Mouse (Mus musculus) small intestine, adult 2 months (tissue): ENCODE results near the gene Stpg2. TPM values are rescaled to one million over a fixed set of nuclear protein-coding genes. Genes with fewer than 3 reads are reported as not detected.
"Not testable (repeated sequence)": the region's sequence is repeated elsewhere in the genome, so short reads cannot be mapped to it uniquely, and the experiment has no call there.

Experiments
- H3K27ac ChIP-seq: fragments of 200-500 bp; 2 replicates; pipeline ENCODE4 v1.5.1; 2012; ENCODE audit warnings: low read depth, low read length, control low read depth, inconsistent platforms; ENCODE audit not compliant: insufficient read depth
- H3K27me3 ChIP-seq: fragments of 200-500 bp; 2 replicates; pipeline ENCODE4 v1.6.1; 2012; ENCODE audit warnings: mild to moderate bottlenecking, moderate library complexity, low read length, inconsistent platforms; ENCODE audit not compliant: control insufficient read depth, insufficient read depth
- H3K36me3 ChIP-seq: fragments of 200-500 bp; 2 replicates; pipeline ENCODE4 v1.6.1; 2012; ENCODE audit warnings: mild to moderate bottlenecking, low read length, control low read depth, inconsistent platforms; ENCODE audit not compliant: control insufficient read depth, insufficient read depth
- H3K4me1 ChIP-seq: fragments of 200-500 bp; 2 replicates; pipeline ENCODE4 v1.6.1; 2012; ENCODE audit warnings: low read length, inconsistent platforms, mixed read lengths; ENCODE audit not compliant: control insufficient read depth, insufficient read depth, insufficient read length
- H3K4me3 ChIP-seq: fragments of 200-500 bp; 2 replicates; pipeline ENCODE4 v1.5.1; 2012; ENCODE audit warnings: low read depth, mild to moderate bottlenecking, control low read depth, inconsistent platforms, low read length, moderate library complexity
- CTCF ChIP-seq: fragments of 200-500 bp; IDR thresholded peaks from 2 replicates; pipeline ENCODE4 v1.5.1; 2012; ENCODE audit warnings: low read depth, mild to moderate bottlenecking, control low read depth, inconsistent platforms, low read length, moderate library complexity, mixed read lengths; ENCODE audit not compliant: insufficient replicate concordance, insufficient read length; ENCODE audit errors: extremely low read depth
- POLR2A ChIP-seq: fragments of 200-500 bp; IDR thresholded peaks from 2 replicates; pipeline ENCODE4 v1.6.1; 2012; ENCODE audit warnings: low read depth, mild to moderate bottlenecking, control low read depth, inconsistent platforms, low read length, moderate library complexity
- WGBS: fragments of 180-500 bp; shearing (Covaris S2); methylation state at CpG from one replicate; pipeline ENCODE4 v1.1.7; 2018; 5-methylcytosine and 5-hydroxymethylcytosine counted together
- polyA plus RNA-seq: library from polyadenylated mRNA; depleted of rRNA; stranded (reverse); fragments of >200 nt; gene quantifications from 2 replicates; pipeline ENCODE4 v1.2.3, GENCODE M21; 2012

Gene Stpg2
- polyA plus RNA-seq, 1 experiment: not detected

DNA sequence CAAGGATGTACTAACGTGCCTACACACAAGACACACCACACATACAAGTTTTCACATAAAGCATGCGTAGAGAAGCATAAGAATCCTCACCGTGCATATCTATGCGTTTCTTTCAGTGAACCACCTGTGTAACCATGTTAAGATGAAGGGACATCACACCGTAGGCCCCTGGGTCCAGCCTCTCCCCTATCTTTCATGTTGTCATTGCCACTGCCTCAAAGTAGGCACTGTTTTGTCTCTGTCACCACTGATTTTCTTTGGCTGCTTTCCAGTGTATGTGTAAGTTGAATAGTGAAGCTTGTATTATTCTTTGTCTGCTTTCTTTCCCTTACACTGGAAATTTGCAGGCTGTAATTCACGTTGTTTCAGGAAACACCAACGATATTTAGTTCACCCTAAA is 236.7 kb downstream of the Stpg2 start:
- H3K4me3 ChIP-seq: no peak overlapping the region
- H3K27ac ChIP-seq: no peak overlapping the region
- TF ChIP-seq CTCF: no peak
- no peak for TF ChIP-seq POLR2A
- H3K27me3 ChIP-seq: no peaks in the 10 kb centered on the region
- no peaks in the 10 kb centered on the region for H3K4me1 ChIP-seq
- 81% methylated on average over 7 of the region's 7 CpGs for WGBS
- H3K36me3 ChIP-seq: no peaks in the 10 kb centered on the region

DNA sequence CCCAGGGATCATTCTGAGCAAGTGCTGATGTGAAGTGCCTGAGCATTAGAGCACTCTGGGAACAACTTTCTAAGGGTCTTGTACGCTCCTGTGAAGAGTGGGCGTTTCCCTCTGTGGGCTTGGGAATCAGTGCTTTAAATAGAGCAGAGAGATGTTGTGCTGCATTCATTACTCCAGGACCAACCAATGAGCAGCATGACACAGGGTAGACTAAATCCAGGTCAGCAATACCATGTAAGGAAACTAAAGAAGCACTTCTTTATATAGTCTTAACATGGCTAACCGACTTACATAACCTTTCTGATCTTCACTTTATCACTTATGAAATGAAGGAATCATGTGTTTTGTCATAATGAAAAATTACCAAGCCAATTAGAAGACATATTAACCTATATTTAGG is 290.4 kb downstream of the Stpg2 start:
- H3K27ac ChIP-seq: no peak overlapping the region
- H3K4me1 ChIP-seq: no peaks in the 10 kb centered on the region
- no peak overlapping the region for H3K4me3 ChIP-seq
- no peaks in the 10 kb centered on the region for H3K27me3 ChIP-seq
- H3K36me3 ChIP-seq: no peaks in the 10 kb centered on the region
- no peak for TF ChIP-seq CTCF
- no peak for TF ChIP-seq POLR2A
- 77% methylated on average over 3 of the region's 3 CpGs for WGBS

DNA sequence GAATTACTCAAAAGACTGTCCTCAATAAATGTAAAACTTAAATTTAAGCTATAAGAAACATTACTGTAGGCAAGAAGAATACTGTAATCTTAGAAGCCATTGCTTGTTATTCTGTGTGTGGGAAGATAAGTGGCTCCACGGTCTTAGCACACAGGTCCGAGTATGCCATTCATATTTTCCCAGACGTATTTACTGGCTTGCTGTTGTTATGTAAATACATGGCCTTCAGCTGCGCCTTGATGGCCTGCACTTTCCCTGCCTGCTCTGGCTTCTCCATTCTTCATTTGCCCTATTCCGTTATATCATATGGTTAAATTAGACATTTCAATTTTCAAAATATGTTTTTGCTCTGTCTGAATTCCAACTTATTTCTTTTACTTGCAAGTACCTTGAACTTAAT is 296.7 kb downstream of the Stpg2 start:
- Histone ChIP-seq H3K36me3 (no peaks in the 10 kb centered on the region), H3K27ac (no peak overlapping the region), H3K4me3 (no peak overlapping the region), H3K27me3 (no peaks in the 10 kb centered on the region), H3K4me1 (no peaks in the 10 kb centered on the region)
- 74% methylated on average over 5 of the region's 5 CpGs for WGBS
- TF ChIP-seq CTCF (no peak), POLR2A (no peak)

DNA sequence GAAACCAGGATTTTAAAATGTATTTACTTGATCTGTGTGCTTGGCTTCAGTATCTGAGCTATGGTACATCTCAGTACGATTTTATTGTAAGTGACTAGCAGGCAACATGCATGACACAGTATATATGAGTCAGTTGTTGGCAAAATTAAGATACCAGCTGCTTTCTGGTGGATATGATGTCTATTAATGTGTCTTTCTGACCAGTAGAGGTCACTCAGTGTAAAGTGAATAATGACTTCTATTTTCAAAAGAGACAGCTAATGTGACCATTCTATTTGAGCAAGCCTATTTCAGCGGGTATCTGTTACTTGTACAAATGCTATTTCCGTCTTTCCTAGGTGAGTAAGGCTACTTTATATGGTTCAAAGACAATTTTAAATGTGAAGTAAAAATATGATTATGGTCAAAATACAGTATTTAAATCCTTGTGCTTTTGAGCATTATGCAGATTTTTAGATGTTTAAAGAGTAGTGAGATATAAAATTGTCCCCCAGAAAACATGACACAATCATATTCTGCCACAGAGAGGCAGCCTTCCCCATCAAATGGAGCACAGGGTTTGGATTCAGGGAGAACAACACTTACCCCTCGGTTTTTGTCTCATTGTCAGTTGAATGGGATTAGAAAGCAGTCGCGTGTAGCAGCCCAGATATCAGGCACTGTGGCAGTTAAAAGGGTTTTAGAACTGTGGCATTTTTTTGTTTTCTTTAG is 303.9 kb downstream of the Stpg2 start:
- H3K4me1 ChIP-seq: no peaks in the 10 kb centered on the region
- H3K27me3 ChIP-seq: no peaks in the 10 kb centered on the region
- 55% methylated on average over 6 of the region's 6 CpGs for WGBS
- no peaks in the 10 kb centered on the region for H3K36me3 ChIP-seq
- TF ChIP-seq POLR2A (no peak), CTCF (no peak)
- no peak overlapping the region for H3K4me3 ChIP-seq
- no peak overlapping the region for H3K27ac ChIP-seq

DNA sequence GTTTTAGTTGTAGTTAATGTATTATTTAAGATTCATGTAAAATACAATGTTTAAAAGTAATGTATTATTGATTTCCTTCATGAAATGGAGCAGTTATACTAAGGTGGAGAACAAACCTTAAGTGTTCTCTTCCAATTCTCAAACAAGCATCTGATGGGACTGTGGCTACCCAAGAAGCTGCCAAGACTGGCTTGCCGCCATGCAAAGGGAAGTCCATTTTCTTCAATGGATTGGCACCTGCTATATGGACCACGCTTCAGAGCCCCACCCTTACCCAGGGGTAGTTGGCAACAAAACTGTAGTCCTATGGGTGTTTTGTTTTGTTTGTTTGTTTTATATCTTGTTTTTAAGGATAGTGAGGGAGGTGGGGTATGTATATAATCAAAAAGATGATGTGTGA is 373.0 kb downstream of the Stpg2 start:
- no peaks in the 10 kb centered on the region for H3K36me3 ChIP-seq
- no peak for TF ChIP-seq CTCF
- WGBS: 86% methylated on average over 2 of the region's 2 CpGs
- H3K27ac ChIP-seq: no peak overlapping the region
- no peaks in the 10 kb centered on the region for H3K4me1 ChIP-seq
- H3K27me3 ChIP-seq: no peaks in the 10 kb centered on the region
- no peak overlapping the region for H3K4me3 ChIP-seq

DNA sequence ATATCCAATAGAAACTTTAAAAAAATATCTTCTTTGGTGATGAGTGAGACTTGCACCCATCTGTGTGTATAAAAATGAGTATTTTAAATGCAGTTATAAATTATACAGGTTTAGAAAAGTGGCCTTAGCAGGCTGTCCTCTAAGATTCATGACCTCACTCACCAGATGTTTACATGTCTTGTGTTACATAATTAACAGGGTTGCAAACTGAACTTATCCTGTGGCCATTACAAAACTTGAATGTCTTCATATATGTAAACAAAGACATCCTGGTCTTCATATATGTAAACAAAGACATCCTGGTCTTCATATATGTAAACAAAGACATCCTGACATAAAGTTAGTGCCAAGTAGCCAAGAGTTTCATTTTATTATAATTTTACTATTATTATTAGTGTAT is 375.8 kb downstream of the Stpg2 start:
- Histone ChIP-seq H3K4me1 (no peaks in the 10 kb centered on the region), H3K27me3 (no peaks in the 10 kb centered on the region), H3K4me3 (no peak overlapping the region), H3K27ac (no peak overlapping the region), H3K36me3 (no peaks in the 10 kb centered on the region)
- TF ChIP-seq CTCF (no peak), POLR2A (no peak)

DNA sequence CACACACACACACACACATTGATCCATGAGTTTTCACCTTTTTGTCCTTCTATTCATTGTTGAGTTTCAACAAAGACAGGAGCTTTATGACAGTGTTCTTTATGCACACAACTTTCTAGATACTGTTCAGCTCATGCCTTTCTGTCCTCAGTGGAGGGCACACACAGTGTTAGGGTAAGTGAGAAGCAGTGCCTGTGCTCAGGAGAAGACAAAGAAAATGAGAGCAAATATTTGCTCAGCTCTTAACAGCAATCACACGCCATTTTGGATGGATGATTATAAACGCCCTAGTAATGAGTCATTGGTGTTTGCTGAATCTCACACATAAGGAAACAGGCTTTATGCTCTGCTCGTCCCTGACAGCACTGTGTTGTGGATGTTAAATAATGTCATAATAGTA is 394.0 kb downstream of the Stpg2 start:
- no peak overlapping the region for H3K27ac ChIP-seq
- TF ChIP-seq CTCF (no peak), POLR2A (no peak)
- WGBS: 23% methylated on average over 3 of the region's 3 CpGs

DNA sequence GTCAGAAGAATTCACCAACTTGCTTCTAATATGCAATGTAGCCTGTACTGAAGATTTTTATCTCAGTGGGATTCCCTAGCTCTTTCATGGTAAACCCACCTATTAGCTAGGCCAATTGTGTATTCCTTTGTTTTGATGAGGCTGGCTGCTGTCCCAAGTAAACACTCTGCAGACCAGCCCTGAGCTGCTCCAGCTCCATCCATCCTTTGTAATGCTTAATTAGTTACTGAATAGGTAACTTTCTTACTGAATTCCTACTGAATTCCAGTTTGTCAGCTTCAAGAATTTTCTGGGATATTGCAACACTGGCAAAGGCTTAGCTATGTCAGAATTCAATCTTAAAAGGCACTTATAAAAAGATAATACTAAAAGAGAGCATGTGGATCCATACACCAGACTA is 402.8 kb downstream of the Stpg2 start:
- not testable (repeated sequence) for H3K27me3 ChIP-seq, H3K27ac ChIP-seq, H3K4me1 ChIP-seq, H3K36me3 ChIP-seq, H3K4me3 ChIP-seq

More for the DNA sequence above, 394.0 kb downstream of the Stpg2 start:
- Histone ChIP-seq H3K27me3 (no peaks in the 10 kb centered on the region), H3K36me3 (no peaks in the 10 kb centered on the region), H3K4me3 (no peak overlapping the region), H3K4me1 (no peaks in the 10 kb centered on the region)
